Mouse (Mus musculus): ENCODE data around the gene Rad23b. TPM values are rescaled to one million over a fixed set of nuclear protein-coding genes. Genes with fewer than 3 reads are reported as not detected.

Gene Rad23b
- total RNA-seq, 2 experiments from 2014 or later: 99.6 to 101 TPM

Other genes with a start within 250 kb of the Rad23b start
- 10 to 100 TPM; 11.6 to 17.0 TPM for gene Klf4, start 182.4 kb downstream of the Rad23b start, total RNA-seq (2021)